Mouse (Mus musculus): ENCODE measurements around the gene Itgb8. TPM values are rescaled to one million over a fixed set of nuclear protein-coding genes. Genes with fewer than 3 reads are reported as not detected.

Itgb8 gene
- polyA plus RNA-seq, 1 experiment from 2014 or later: 3.5 TPM

- Histone ChIP-seq H3K4me1 (ENCODE audit: control insufficient read depth, insufficient read depth, low read length) (no peaks in the 10 kb centered on the region), H3K9me3 (replicated peaks; ENCODE audit: control insufficient read depth, low read length) (no peaks in the 10 kb centered on the region), H3K4me2 (ENCODE audit: low read depth, low read length) (no peak overlapping the region), H3K36me3 (ENCODE audit: control insufficient read depth, insufficient read depth, low read length) (no peaks in the 10 kb centered on the region), H3K9ac (ENCODE audit: low read length) (no peak overlapping the region), H3K4me3 (replicated peaks; ENCODE audit: low read length) (no peak overlapping the region), H3K27me3 (ENCODE audit: control insufficient read depth, insufficient read depth, low read length) (no peaks in the 10 kb centered on the region), H3K27ac (ENCODE audit: low read length) (no peak overlapping the region)
- ATAC-seq (ENCODE audit: insufficient read depth, low FRiP score): no peak
Measured at GRCm38 (mm10) chr12:119195145-119195544, 43.5 kb downstream of the Itgb8 start.

GRCm38 (mm10) chr12:119189814-119190213 is 48.8 kb downstream of the Itgb8 start:
- Histone ChIP-seq H3K27ac (ENCODE audit: low read length) (no peak overlapping the region), H3K4me1 (ENCODE audit: control insufficient read depth, insufficient read depth, low read length) (no peaks in the 10 kb centered on the region), H3K4me3 (replicated peaks; ENCODE audit: low read length) (no peak overlapping the region), H3K9ac (ENCODE audit: low read length) (no peak overlapping the region), H3K9me3 (replicated peaks; ENCODE audit: control insufficient read depth, low read length) (no peaks in the 10 kb centered on the region), H3K4me2 (ENCODE audit: low read depth, low read length) (no peak overlapping the region), H3K27me3 (ENCODE audit: control insufficient read depth, insufficient read depth, low read length) (no peaks in the 10 kb centered on the region), H3K36me3 (ENCODE audit: control insufficient read depth, insufficient read depth, low read length) (no peaks in the 10 kb centered on the region)
- 75% methylated on average over 8 of the region's 8 CpGs for WGBS
- no peak for ATAC-seq (ENCODE audit: insufficient read depth, low FRiP score)

DNA sequence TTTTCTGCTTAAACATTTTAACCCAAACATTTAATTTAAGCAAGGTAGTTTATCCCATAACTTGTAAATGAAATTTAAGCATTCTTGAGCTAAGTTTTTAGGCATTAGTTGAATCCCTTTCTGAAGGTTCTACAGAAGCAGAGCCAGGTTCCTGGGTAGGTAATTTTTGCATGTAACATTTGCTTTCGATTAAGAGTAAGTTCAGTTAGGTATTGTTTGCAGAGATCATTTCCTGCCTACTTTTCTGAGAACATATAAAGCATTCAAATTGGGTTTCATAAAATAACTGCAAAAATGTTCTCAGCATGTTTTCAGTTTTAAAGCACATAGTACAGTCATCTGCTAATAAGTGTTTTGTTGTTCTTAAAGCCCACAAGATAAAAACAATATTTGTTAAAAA is 53.2 kb downstream of the Itgb8 start:
- ATAC-seq (ENCODE audit: insufficient read depth, low FRiP score): no peak
- 72% methylated on average over 1 of the region's 1 CpGs for WGBS
- Histone ChIP-seq H3K4me3 (replicated peaks; ENCODE audit: low read length) (no peak overlapping the region), H3K27me3 (ENCODE audit: control insufficient read depth, insufficient read depth, low read length) (no peaks in the 10 kb centered on the region), H3K4me2 (ENCODE audit: low read depth, low read length) (no peak overlapping the region), H3K36me3 (ENCODE audit: control insufficient read depth, insufficient read depth, low read length) (no peaks in the 10 kb centered on the region), H3K9ac (ENCODE audit: low read length) (no peak overlapping the region), H3K4me1 (ENCODE audit: control insufficient read depth, insufficient read depth, low read length) (no peaks in the 10 kb centered on the region), H3K27ac (ENCODE audit: low read length) (no peak overlapping the region), H3K9me3 (replicated peaks; ENCODE audit: control insufficient read depth, low read length) (no peaks in the 10 kb centered on the region)

DNA sequence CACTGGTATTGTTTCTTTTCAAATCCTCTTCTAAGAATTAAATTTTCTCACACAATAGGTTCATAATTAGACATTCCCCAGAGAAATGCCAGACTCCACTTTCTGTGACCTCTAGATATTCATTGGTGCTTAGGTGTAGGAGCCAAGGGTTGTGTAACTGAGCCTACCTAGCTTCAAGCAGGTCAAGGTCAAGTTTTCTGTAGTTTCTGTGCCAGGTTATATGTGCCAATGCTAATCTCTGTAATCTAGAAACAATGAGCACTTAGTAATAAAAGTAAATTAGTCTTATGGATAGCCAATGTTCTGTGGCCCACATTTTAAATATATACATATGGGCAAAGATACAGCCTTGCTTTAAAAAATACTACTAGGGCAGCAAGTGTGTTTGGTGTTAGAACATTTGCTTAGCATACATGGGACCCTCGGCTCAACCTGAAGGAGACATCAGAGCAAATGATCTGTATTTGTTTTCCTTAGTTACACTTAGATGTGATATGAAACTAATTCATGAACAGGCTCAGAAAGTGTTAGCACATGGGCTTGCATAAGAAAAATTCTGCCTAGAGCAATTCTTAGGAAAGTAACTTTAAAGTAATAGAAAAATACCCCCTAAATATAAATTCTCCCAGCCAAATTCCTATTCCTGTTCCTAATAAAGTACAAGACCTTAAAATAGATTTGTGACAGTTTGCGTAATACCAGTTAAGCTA is 56.2 kb downstream of the Itgb8 start:
- 61% methylated on average over 2 of the region's 2 CpGs for WGBS
- Histone ChIP-seq H3K4me2 (ENCODE audit: low read depth, low read length) (no peak overlapping the region), H3K4me1 (ENCODE audit: control insufficient read depth, insufficient read depth, low read length) (no peaks in the 10 kb centered on the region), H3K9ac (ENCODE audit: low read length) (no peak overlapping the region), H3K4me3 (replicated peaks; ENCODE audit: low read length) (no peak overlapping the region), H3K27ac (ENCODE audit: low read length) (no peak overlapping the region), H3K36me3 (ENCODE audit: control insufficient read depth, insufficient read depth, low read length) (no peaks in the 10 kb centered on the region), H3K9me3 (replicated peaks; ENCODE audit: control insufficient read depth, low read length) (no peaks in the 10 kb centered on the region), H3K27me3 (ENCODE audit: control insufficient read depth, insufficient read depth, low read length) (no peaks in the 10 kb centered on the region)
- ATAC-seq (ENCODE audit: insufficient read depth, low FRiP score): no peak

- H3K4me1 ChIP-seq (ENCODE audit: control insufficient read depth, insufficient read depth, low read length): no peaks in the 10 kb centered on the region
- H3K9me3 ChIP-seq (replicated peaks; ENCODE audit: control insufficient read depth, low read length): no peaks in the 10 kb centered on the region
- no peak overlapping the region for H3K4me2 ChIP-seq (ENCODE audit: low read depth, low read length)
- ATAC-seq (ENCODE audit: insufficient read depth, low FRiP score): no peak
- H3K27ac ChIP-seq (ENCODE audit: low read length): no peak overlapping the region
- H3K9ac ChIP-seq (ENCODE audit: low read length): no peak overlapping the region
- 65% methylated on average over 2 of the region's 2 CpGs for WGBS
- H3K36me3 ChIP-seq (ENCODE audit: control insufficient read depth, insufficient read depth, low read length): no peaks in the 10 kb centered on the region
- H3K27me3 ChIP-seq (ENCODE audit: control insufficient read depth, insufficient read depth, low read length): no peaks in the 10 kb centered on the region
- no peak overlapping the region for H3K4me3 ChIP-seq (replicated peaks; ENCODE audit: low read length)
Measured at GRCm38 (mm10) chr12:119176017-119176416, 62.6 kb downstream of the Itgb8 start.

DNA sequence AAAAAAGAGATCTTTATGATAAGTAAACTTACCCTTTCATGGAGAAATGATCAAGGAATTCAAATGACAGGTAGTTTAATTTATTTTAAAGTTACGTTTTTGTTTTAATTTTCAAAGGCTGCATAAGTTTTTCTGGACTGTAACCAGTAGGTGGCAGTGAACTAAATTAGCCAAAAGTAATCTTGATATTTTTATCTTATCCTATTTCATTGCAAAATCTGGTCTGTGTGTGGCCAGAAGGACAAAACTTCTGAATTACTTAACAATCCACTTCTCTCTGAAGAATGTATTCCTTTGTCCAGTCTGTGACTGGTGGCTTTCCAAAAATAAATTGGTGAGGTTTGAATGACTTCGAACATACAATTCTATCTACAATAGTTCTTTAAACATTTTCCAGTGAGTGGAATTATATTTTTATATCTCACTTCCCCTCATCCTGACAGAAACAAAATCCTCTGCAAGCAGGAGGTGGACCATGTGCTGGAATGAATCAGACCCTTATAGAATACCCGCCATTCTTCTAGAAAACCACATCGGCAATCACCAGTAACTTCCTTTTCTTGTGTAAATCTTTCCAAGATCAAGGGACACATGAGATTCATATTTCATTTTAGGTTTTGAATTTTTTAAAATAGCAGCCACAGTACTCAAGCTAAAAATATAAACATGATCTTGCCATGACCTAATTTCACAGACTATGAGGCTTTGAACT is 68.6 kb downstream of the Itgb8 start:
- no peak overlapping the region for H3K4me3 ChIP-seq (replicated peaks; ENCODE audit: low read length)
- no peaks in the 10 kb centered on the region for H3K36me3 ChIP-seq (ENCODE audit: control insufficient read depth, insufficient read depth, low read length)
- 58% methylated on average over 4 of the region's 4 CpGs for WGBS
- H3K9me3 ChIP-seq (replicated peaks; ENCODE audit: control insufficient read depth, low read length): no peaks in the 10 kb centered on the region
- no peak for ATAC-seq (ENCODE audit: insufficient read depth, low FRiP score)
- no peak overlapping the region for H3K9ac ChIP-seq (ENCODE audit: low read length)
- peaks cover 1% of the 10 kb centered on the region; the same call in 1 of the 2 replicates for H3K4me1 ChIP-seq (ENCODE audit: control insufficient read depth, insufficient read depth, low read length)
- H3K27ac ChIP-seq (ENCODE audit: low read length): no peak overlapping the region
- H3K27me3 ChIP-seq (ENCODE audit: control insufficient read depth, insufficient read depth, low read length): no peaks in the 10 kb centered on the region
- H3K4me2 ChIP-seq (ENCODE audit: low read depth, low read length): no peak overlapping the region

- Histone ChIP-seq H3K27me3 (ENCODE audit: control insufficient read depth, insufficient read depth, low read length) (no peaks in the 10 kb centered on the region), H3K9me3 (replicated peaks; ENCODE audit: control insufficient read depth, low read length) (no peaks in the 10 kb centered on the region), H3K36me3 (ENCODE audit: control insufficient read depth, insufficient read depth, low read length) (no peaks in the 10 kb centered on the region), H3K4me1 (ENCODE audit: control insufficient read depth, insufficient read depth, low read length) (peaks cover 7% of the 10 kb centered on the region), H3K4me3 (replicated peaks; ENCODE audit: low read length) (no peak overlapping the region), H3K27ac (ENCODE audit: low read length) (no peak overlapping the region), H3K4me2 (ENCODE audit: low read depth, low read length) (no peak overlapping the region), H3K9ac (ENCODE audit: low read length) (no peak overlapping the region)
- no peak for ATAC-seq (ENCODE audit: insufficient read depth, low FRiP score)
- WGBS: 49% methylated on average over 3 of the region's 3 CpGs
Measured at GRCm38 (mm10) chr12:119169143-119169542, 69.5 kb downstream of the Itgb8 start.

- Histone ChIP-seq H3K36me3 (ENCODE audit: control insufficient read depth, insufficient read depth, low read length) (no peaks in the 10 kb centered on the region), H3K27ac (ENCODE audit: low read length) (no peak overlapping the region), H3K27me3 (ENCODE audit: control insufficient read depth, insufficient read depth, low read length) (no peaks in the 10 kb centered on the region), H3K4me1 (ENCODE audit: control insufficient read depth, insufficient read depth, low read length) (peaks cover 7% of the 10 kb centered on the region), H3K4me3 (replicated peaks; ENCODE audit: low read length) (no peak overlapping the region), H3K9me3 (replicated peaks; ENCODE audit: control insufficient read depth, low read length) (no peaks in the 10 kb centered on the region), H3K4me2 (ENCODE audit: low read depth, low read length) (no peak overlapping the region), H3K9ac (ENCODE audit: low read length) (no peak overlapping the region)
- WGBS: 45% methylated on average over 2 of the region's 2 CpGs
- peak; percentile 40; the same call in 1 of the 2 replicates for ATAC-seq (ENCODE audit: insufficient read depth, low FRiP score)
Measured at GRCm38 (mm10) chr12:119165115-119165514, 73.5 kb downstream of the Itgb8 start.

- WGBS: 46% methylated on average over 1 of the region's 1 CpGs
- Histone ChIP-seq H3K4me3 (replicated peaks; ENCODE audit: low read length) (no peak overlapping the region), H3K9ac (ENCODE audit: low read length) (no peak overlapping the region), H3K9me3 (replicated peaks; ENCODE audit: control insufficient read depth, low read length) (no peaks in the 10 kb centered on the region), H3K36me3 (ENCODE audit: control insufficient read depth, insufficient read depth, low read length) (no peaks in the 10 kb centered on the region), H3K4me2 (ENCODE audit: low read depth, low read length) (no peak overlapping the region), H3K4me1 (ENCODE audit: control insufficient read depth, insufficient read depth, low read length) (peaks cover 7% of the 10 kb centered on the region), H3K27me3 (ENCODE audit: control insufficient read depth, insufficient read depth, low read length) (no peaks in the 10 kb centered on the region), H3K27ac (ENCODE audit: low read length) (peak overlapping the region; percentile 54)
- no peak for ATAC-seq (ENCODE audit: insufficient read depth, low FRiP score)
Measured at GRCm38 (mm10) chr12:119164672-119165071, 73.9 kb downstream of the Itgb8 start.

Measured in stomach, embryonic 16.5 days (tissue).